Mouse (Mus musculus) heart, postnatal 0 days (tissue): ENCODE data around the gene Hexim2. TPM values are rescaled to one million over a fixed set of nuclear protein-coding genes. Genes with fewer than 3 reads are reported as not detected.

ENCODE experiments used
- ATAC-seq: fragments of 200-750 bp; cut with Nextera tagmentation; 2 replicates; pipeline ENCODE4 v1.8.0; 2017; ENCODE audit warnings: low read depth, moderate number of reproducible peaks, moderate library complexity; ENCODE audit not compliant: insufficient read depth
- DNase-seq: peaks from one replicate; pipeline ENCODE4 v3.0.0-alpha.2; 2016; ENCODE audit warnings: low spot score
- H3K27ac ChIP-seq: fragments of 300-500 bp; sonication (generic); 2 replicates; pipeline ENCODE4 v1.5.1; 2014; ENCODE audit warnings: low read depth, mild to moderate bottlenecking
- H3K27me3 ChIP-seq: fragments of 300-500 bp; sonication (generic); 2 replicates; pipeline ENCODE4 v1.6.1; 2014; ENCODE audit warnings: low read length, mixed read lengths; ENCODE audit not compliant: control insufficient read depth, insufficient read depth
- H3K36me3 ChIP-seq: fragments of 300-500 bp; sonication (generic); replicated peaks from 2 replicates; pipeline ENCODE4 v1.6.1; 2014; ENCODE audit warnings: low read length, mixed read lengths; ENCODE audit not compliant: control insufficient read depth, insufficient read depth
- H3K4me1 ChIP-seq: fragments of 300-500 bp; sonication (generic); 2 replicates; pipeline ENCODE4 v1.6.1; 2014; ENCODE audit warnings: antibody characterized with exemption; ENCODE audit not compliant: control insufficient read depth, insufficient read depth
- H3K4me2 ChIP-seq: fragments of 300-500 bp; sonication (generic); 2 replicates; pipeline ENCODE4 v1.6.1; 2014; ENCODE audit warnings: low read depth, mild to moderate bottlenecking, low read length, moderate library complexity
- H3K4me3 ChIP-seq: fragments of 300-500 bp; sonication (generic); 2 replicates; pipeline ENCODE4 v1.5.1; 2014; ENCODE audit warnings: low read depth, low read length
- H3K9ac ChIP-seq: fragments of 300-500 bp; sonication (generic); replicated peaks from 2 replicates; pipeline ENCODE4 v1.6.1; 2014; ENCODE audit warnings: low read depth, low read length, mixed read lengths
- H3K9me3 ChIP-seq: fragments of 300-500 bp; sonication (generic); replicated peaks from 2 replicates; pipeline ENCODE4 v1.6.1; 2016; ENCODE audit warnings: low read length; ENCODE audit not compliant: control insufficient read depth
- CTCF ChIP-seq: IDR thresholded peaks from 2 replicates; pipeline ENCODE4 v1.5.1; 2016; ENCODE audit warnings: antibody characterized with exemption, control low read depth, low read depth
- EP300 ChIP-seq: IDR thresholded peaks from 2 replicates; pipeline ENCODE4 v1.6.1; 2016; ENCODE audit warnings: antibody characterized with exemption, low read depth
- whole genome bisulfite sequencing: fragments of 180-500 bp; shearing (Covaris S2); extraction: QIAGEN DNeasy Blood & Tissue Kit; methylation state at CpG from one replicate; pipeline ENCODE4 v1.1.7; 2014; 5-methylcytosine and 5-hydroxymethylcytosine counted together
- polyA plus RNA-seq: library from polyadenylated mRNA; unstranded; fragments of >200 nt; fragmentation: Nextera tagmentation; extraction: Ambion mirVana; gene quantifications from 2 replicates; pipeline ENCODE4 v1.2.1, GENCODE M21; 2015
- total RNA-seq: library from RNA; depleted of rRNA; stranded (reverse); fragments of >200 nt; gene quantifications from 2 replicates; pipeline ENCODE4 v1.2.3, GENCODE M21; 2014; ENCODE audit warnings: low replicate concordance

Hexim2 gene
- total and polyA plus RNA-seq, 2 experiments from 2014 or later: 1.6 to 4.2 TPM

GRCm38 (mm10) chr11:103140763-103141100 is 8.5 kb downstream of the Hexim2 start:
- Histone ChIP-seq H3K4me3 (no peak overlapping the region), H3K27me3 (no peaks in the 10 kb centered on the region), H3K36me3 (0 out of 2 replicates have a peak, but pooled peaks cover 12% of the 10 kb centered on the region), H3K4me1 (peaks cover 27% of the 10 kb centered on the region), H3K9ac (peak overlapping the region; percentile 16; the same call in 1 of the 2 replicates), H3K27ac (peak overlapping the region; percentile 90), H3K9me3 (no peaks in the 10 kb centered on the region), H3K4me2 (no peak overlapping the region)
- ATAC-seq: no peak; the same call in 1 of the 2 replicates
- no peak for TF ChIP-seq CTCF
- no peak for TF ChIP-seq EP300
- 30% methylated on average over 6 of the region's 6 CpGs for WGBS
- no peak for DNase-seq

- no peak for TF ChIP-seq CTCF
- DNase-seq (peak; percentile 68), ATAC-seq (peak; percentile 64)
- peak overlapping the region; percentile 90 for H3K27ac ChIP-seq
- no peak overlapping the region for H3K4me3 ChIP-seq
- 0 out of 2 replicates have a peak, but pooled peaks cover 12% of the 10 kb centered on the region for H3K36me3 ChIP-seq
- 21% methylated on average over 11 of the region's 11 CpGs for WGBS
- no peaks in the 10 kb centered on the region for H3K9me3 ChIP-seq
- H3K9ac ChIP-seq: peak overlapping the region; percentile 34
- no peaks in the 10 kb centered on the region for H3K27me3 ChIP-seq
- peaks cover 27% of the 10 kb centered on the region for H3K4me1 ChIP-seq
- peak overlapping the region; percentile 5; the same call in 1 of the 2 replicates for H3K4me2 ChIP-seq
Observed at GRCm38 (mm10) chr11:103141101-103141943, 9.1 kb downstream of the Hexim2 start.

DNA sequence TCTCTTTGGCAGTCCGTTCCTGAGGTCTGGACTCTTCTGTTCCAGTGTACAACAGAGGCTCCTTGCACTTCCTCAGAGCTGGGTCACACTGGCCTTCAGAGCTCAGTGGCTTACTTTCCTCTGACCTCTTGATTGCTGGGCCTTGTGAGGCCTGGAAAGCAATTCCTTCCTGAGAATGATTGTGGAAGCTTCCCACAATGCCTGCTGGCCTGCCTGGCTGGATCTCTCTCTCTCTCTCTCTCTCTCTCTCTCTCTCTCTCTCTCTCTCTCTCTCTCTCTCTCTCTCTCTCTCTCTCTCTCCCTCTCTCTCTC is 9.7 kb downstream of the Hexim2 start:
- TF ChIP-seq CTCF (no peak), EP300 (no peak)
- Histone ChIP-seq H3K4me1 (peaks cover 27% of the 10 kb centered on the region), H3K4me3 (no peak overlapping the region), H3K36me3 (0 out of 2 replicates have a peak, but pooled peaks cover 12% of the 10 kb centered on the region), H3K4me2 (peak overlapping the region; percentile 42), H3K27me3 (no peaks in the 10 kb centered on the region), H3K27ac (peak overlapping the region; percentile 90), H3K9me3 (no peaks in the 10 kb centered on the region), H3K9ac (peak overlapping the region; percentile 34; the same call in 1 of the 2 replicates)
- peak; percentile 34 for ATAC-seq
- WGBS: 33% methylated on average over 1 of the region's 1 CpGs
- peak; percentile 48 for DNase-seq

- Histone ChIP-seq H3K27ac (peak overlapping the region; percentile 90), H3K27me3 (no peaks in the 10 kb centered on the region), H3K36me3 (0 out of 2 replicates have a peak, but pooled peaks cover 12% of the 10 kb centered on the region), H3K9me3 (no peaks in the 10 kb centered on the region), H3K4me1 (peaks cover 27% of the 10 kb centered on the region), H3K4me2 (peak overlapping the region; percentile 42), H3K9ac (peak overlapping the region; percentile 34; the same call in 1 of the 2 replicates), H3K4me3 (peak overlapping the region; percentile 14)
- ATAC-seq: peak; percentile 79
- TF ChIP-seq EP300 (no peak), CTCF (no peak)
- peak; percentile 56 for DNase-seq
- 24% methylated on average over 8 of the region's 8 CpGs for WGBS
Observed at GRCm38 (mm10) chr11:103142441-103143182, 10.4 kb downstream of the Hexim2 start.

DNA sequence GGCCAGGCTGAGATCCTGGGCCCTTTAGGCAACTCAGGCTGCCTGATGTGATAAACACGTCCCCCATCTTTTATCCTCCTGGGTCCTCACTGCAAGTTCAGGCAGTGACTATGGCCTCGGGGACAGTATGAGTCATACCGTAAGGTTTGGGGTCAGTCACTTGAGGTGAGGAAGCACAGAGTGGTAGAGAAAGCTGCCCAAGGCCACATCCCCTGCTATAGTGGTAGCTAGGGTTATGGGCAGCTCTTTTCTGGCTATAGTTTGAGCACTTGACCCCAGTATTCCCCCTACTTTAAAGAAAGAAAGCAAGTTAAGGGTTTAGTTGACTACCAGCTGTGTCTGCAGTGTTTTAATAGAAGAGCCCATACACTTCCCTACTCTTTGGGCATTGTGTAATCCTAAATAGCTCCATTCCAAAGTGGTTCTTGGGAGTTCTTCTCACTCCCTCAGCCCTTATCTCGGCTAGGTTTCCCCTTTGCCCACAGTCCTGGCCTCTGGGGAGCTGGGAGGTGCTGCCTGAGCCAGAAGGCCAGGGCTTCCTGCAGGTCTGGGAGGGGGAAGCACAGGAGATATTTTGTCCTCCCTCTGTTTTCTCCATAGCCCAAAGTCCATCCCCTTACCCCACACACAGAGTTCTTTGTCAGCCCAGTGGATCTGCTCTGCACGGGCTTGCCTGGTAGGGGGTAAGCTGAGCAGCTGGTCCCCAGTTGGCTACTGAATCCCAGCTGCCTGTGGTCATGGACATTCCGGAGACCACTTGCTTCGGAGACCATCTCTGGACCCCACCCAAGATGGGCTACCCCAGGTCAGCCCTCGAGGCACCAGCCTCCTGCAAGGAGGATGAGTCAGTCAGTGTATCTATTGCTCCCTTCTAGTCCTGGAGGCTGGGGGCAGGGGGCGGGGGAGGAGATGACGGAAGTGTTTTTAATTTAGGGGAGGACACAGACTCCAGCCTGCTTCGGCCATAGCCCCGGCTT is 12.4 kb downstream of the Hexim2 start:
- no peak overlapping the region for H3K4me3 ChIP-seq
- H3K27ac ChIP-seq: peak overlapping the region; percentile 36
- 0 out of 2 replicates have a peak, but pooled peaks cover 4% of the 10 kb centered on the region for H3K36me3 ChIP-seq
- H3K27me3 ChIP-seq: no peaks in the 10 kb centered on the region
- peak; percentile 27 for DNase-seq
- TF ChIP-seq EP300 (no peak), CTCF (no peak)
- no peak overlapping the region for H3K4me2 ChIP-seq
- H3K4me1 ChIP-seq: peaks cover 27% of the 10 kb centered on the region
- no peak overlapping the region for H3K9ac ChIP-seq
- no peak for ATAC-seq
- no peaks in the 10 kb centered on the region for H3K9me3 ChIP-seq
- 37% methylated on average over 12 of the region's 12 CpGs for WGBS
